Mouse (Mus musculus) liver, embryonic 16.5 days (tissue): ENCODE measurements at regions not wholly inside any gene's neighbourhood (a gene's known extent, or its start where the extent isn't known, plus 50 kb on each side); places are given as distances from the start of the nearest gene placed in this dataset.
"Not testable (repeated sequence)": the region's sequence is repeated elsewhere in the genome, so short reads cannot be mapped to it uniquely, and the experiment has no call there.

Experiments
- ATAC-seq: fragments of 200-750 bp; cut with Nextera tagmentation; 2 replicates; pipeline ENCODE4 v1.8.0; 2017; ENCODE audit warnings: low read depth, mild to moderate bottlenecking, moderate number of reproducible peaks, moderate library complexity
- H3K27ac ChIP-seq: fragments of 300-500 bp; sonication (generic); 2 replicates; pipeline ENCODE4 v1.5.1; 2014; ENCODE audit warnings: mild to moderate bottlenecking, low read length
- H3K27me3 ChIP-seq: fragments of 300-500 bp; sonication (generic); 2 replicates; pipeline ENCODE4 v1.6.1; 2014; ENCODE audit warnings: low read depth, low read length, mixed read lengths; ENCODE audit not compliant: control insufficient read depth, insufficient read depth
- H3K36me3 ChIP-seq: fragments of 300-500 bp; sonication (generic); 2 replicates; pipeline ENCODE4 v1.6.1; 2014; ENCODE audit warnings: mild to moderate bottlenecking; ENCODE audit not compliant: control insufficient read depth, insufficient read depth
- H3K4me1 ChIP-seq: fragments of 300-500 bp; sonication (generic); 2 replicates; pipeline ENCODE4 v1.6.1; 2014; ENCODE audit warnings: low read depth, low read length, mixed read lengths; ENCODE audit not compliant: control insufficient read depth
- H3K4me2 ChIP-seq: fragments of 300-500 bp; sonication (generic); 2 replicates; pipeline ENCODE4 v1.6.1; 2014; ENCODE audit warnings: low read depth, low read length, mixed read lengths
- H3K4me3 ChIP-seq: fragments of 300-500 bp; sonication (generic); 2 replicates; pipeline ENCODE4 v1.5.1; 2014; ENCODE audit warnings: low read depth, mild to moderate bottlenecking, low read length
- H3K9ac ChIP-seq: fragments of 300-500 bp; sonication (generic); 2 replicates; pipeline ENCODE4 v1.6.1; 2014; ENCODE audit warnings: low read depth, low read length
- H3K9me3 ChIP-seq: fragments of 300-500 bp; sonication (generic); replicated peaks from 2 replicates; pipeline ENCODE4 v1.6.1; 2016; ENCODE audit warnings: low read length; ENCODE audit not compliant: control insufficient read depth
- WGBS: fragments of 180-500 bp; shearing (Covaris S2); extraction: QIAGEN DNeasy Blood & Tissue Kit; methylation state at CpG from one replicate; pipeline ENCODE4 v1.1.7; 2014; ENCODE audit not compliant: insufficient replicate concordance; 5-methylcytosine and 5-hydroxymethylcytosine counted together

GRCm38 (mm10) chr7:60492028-60492995 lies 352.3 kb upstream of the Snrpn start:
- ATAC-seq, H3K27ac ChIP-seq, H3K4me1 ChIP-seq, H3K27me3 ChIP-seq, H3K9me3 ChIP-seq, H3K36me3 ChIP-seq, H3K9ac ChIP-seq: not testable (repeated sequence)
- 7% methylated on average over 39 of the region's 39 CpGs for WGBS
- Histone ChIP-seq H3K4me2 (peak overlapping the region; percentile 37; the same call in 1 of the 2 replicates), H3K4me3 (peak overlapping the region; percentile 28)

GRCm38 (mm10) chr7:60487839-60488454 lies 347.9 kb upstream of the Snrpn start:
- WGBS = under 1% methylated on average over 4 of the region's 4 CpGs
- H3K4me1 ChIP-seq = not testable (repeated sequence)

DNA sequence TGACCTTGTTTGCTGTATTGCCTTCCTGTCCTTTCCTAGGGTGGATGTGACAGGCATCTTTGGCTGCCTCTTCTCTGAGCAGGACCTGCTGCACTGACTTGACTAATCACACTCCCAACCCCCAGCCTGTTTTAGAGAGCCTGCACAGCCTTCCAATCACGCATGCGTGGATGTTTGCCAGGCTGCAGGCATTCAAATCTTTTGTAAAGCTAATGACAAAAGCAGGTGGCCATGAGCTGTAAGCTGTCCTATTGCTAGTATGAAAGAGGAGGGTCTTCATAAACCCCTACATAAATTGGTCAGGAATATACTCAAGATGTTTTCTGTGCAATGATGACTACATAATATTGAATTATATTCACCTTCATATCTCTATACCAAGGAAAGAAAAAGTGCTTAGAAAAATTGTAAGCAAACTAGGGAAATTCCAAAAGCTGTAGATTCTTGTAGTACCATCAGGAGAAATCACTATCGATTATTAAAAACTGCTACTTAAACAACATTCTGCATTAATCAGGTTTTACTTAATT lies 310.1 kb upstream of the Snrpn start:
- not testable (repeated sequence) for H3K36me3 ChIP-seq, H3K27me3 ChIP-seq, H3K9ac ChIP-seq, H3K27ac ChIP-seq, ATAC-seq, H3K4me2 ChIP-seq, H3K4me1 ChIP-seq, H3K9me3 ChIP-seq, H3K4me3 ChIP-seq
- WGBS = 54% methylated on average over 3 of the region's 3 CpGs

More at GRCm38 (mm10) chr7:60487839-60488454, 347.9 kb upstream of the Snrpn start:
- ATAC-seq, H3K27ac ChIP-seq, H3K4me3 ChIP-seq, H3K4me2 ChIP-seq, H3K27me3 ChIP-seq, H3K9me3 ChIP-seq, H3K9ac ChIP-seq, H3K36me3 ChIP-seq: not testable (repeated sequence)

- not testable (repeated sequence) for H3K4me2 ChIP-seq, ATAC-seq, H3K9me3 ChIP-seq, H3K4me3 ChIP-seq, H3K4me1 ChIP-seq, H3K27me3 ChIP-seq, H3K27ac ChIP-seq, H3K36me3 ChIP-seq, H3K9ac ChIP-seq
- whole genome bisulfite sequencing = 34% methylated on average over 2 of the region's 2 CpGs
Measured at GRCm38 (mm10) chr7:60449239-60450073, 309.4 kb upstream of the Snrpn start.

DNA sequence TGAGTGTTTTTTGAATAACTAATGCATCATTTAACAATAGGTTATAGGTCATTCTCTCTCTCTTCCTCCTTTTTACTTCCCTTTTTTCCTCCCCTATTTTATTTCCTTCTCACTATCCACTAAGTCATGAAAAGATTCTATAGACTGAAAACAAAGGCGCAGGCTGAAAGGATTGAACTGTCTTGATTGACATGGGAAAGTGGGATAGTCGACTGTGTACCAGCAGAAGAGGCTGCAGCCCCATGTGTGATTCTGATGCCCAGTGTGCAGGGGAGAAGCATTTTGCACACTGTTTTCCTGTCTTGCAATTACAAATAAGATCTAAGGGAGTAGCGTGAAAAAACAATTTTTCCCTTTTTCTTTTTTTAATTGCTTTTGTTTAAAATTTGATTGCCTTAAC lies 298.8 kb upstream of the Snrpn start:
- H3K4me3 ChIP-seq = no peak overlapping the region
- no peak overlapping the region for H3K9ac ChIP-seq
- 60% methylated on average over 3 of the region's 3 CpGs for WGBS
- H3K27ac ChIP-seq = no peak overlapping the region
- H3K36me3 ChIP-seq = no peaks in the 10 kb centered on the region
- no peak for ATAC-seq
- no peaks in the 10 kb centered on the region for H3K4me1 ChIP-seq
- H3K9me3 ChIP-seq = no peaks in the 10 kb centered on the region
- no peak overlapping the region for H3K4me2 ChIP-seq
- H3K27me3 ChIP-seq = no peaks in the 10 kb centered on the region

- ATAC-seq, H3K4me1 ChIP-seq, H3K27me3 ChIP-seq, H3K9me3 ChIP-seq, H3K9ac ChIP-seq, H3K36me3 ChIP-seq, H3K27ac ChIP-seq: not testable (repeated sequence)
- WGBS = 10% methylated on average over 33 of the region's 33 CpGs
- H3K4me2 ChIP-seq = peak overlapping the region; percentile 44
- peak overlapping the region; percentile 28 for H3K4me3 ChIP-seq
Measured at GRCm38 (mm10) chr7:60391011-60391863, 251.2 kb upstream of the Snrpn start.

- not testable (repeated sequence) for H3K9ac ChIP-seq
Measured at GRCm38 (mm10) chr7:60386957-60387356, 246.9 kb upstream of the Snrpn start.

DNA sequence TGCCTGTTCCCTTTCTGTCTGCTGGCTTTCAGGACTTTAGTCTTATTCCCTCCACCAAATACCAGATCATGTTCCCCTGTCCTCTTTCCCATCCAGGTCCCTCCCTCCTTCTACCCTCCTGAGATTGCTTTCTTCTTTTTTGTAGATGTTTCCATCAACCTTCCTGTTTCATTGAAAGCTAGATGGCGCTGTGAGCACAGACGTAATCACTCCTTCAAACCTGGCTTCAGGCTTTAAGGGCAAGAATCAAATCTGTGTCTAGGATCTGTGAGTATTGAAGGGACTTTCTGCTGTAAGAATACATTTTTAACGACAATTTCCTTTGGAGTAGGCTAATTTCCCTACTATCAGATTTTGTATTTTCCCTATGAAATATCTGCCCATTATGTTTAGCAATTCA lies 234.0 kb upstream of the Snrpn start:
- H3K4me3 ChIP-seq, H3K4me1 ChIP-seq, H3K27ac ChIP-seq, H3K4me2 ChIP-seq, H3K27me3 ChIP-seq, H3K9me3 ChIP-seq, H3K9ac ChIP-seq, H3K36me3 ChIP-seq, ATAC-seq: not testable (repeated sequence)
- 10% methylated on average over 3 of the region's 3 CpGs for WGBS

More at GRCm38 (mm10) chr7:60386957-60387356, 246.9 kb upstream of the Snrpn start:
- H3K4me3 ChIP-seq, H3K4me2 ChIP-seq, ATAC-seq, H3K27ac ChIP-seq, H3K36me3 ChIP-seq, H3K27me3 ChIP-seq, H3K4me1 ChIP-seq, H3K9me3 ChIP-seq: not testable (repeated sequence)
- WGBS = 6% methylated on average over 5 of the region's 5 CpGs
